Mouse (Mus musculus): ENCODE results near the gene Pkhd1. TPM values are rescaled to one million over a fixed set of nuclear protein-coding genes. Genes with fewer than 3 reads are reported as not detected.

The Pkhd1 gene
- polyA plus RNA-seq (2017; shearing (Covaris generic)) = not detected

GRCm38 (mm10) chr1:20617849-20618530, at the start of gene Pkhd1:
Pkhd1 (minus strand) TSS chr1:20618064.

Other genes with a start within 250 kb of the Pkhd1 start
- not detected for gene Il17a, start 112.8 kb upstream of the Pkhd1 start, polyA plus RNA-seq (2017; shearing (Covaris generic))
- gene Il17f, start 172.6 kb upstream of the Pkhd1 start, polyA plus RNA-seq (2017; shearing (Covaris generic)) = not detected
- gene Mcm3, start 202.2 kb upstream of the Pkhd1 start, polyA plus RNA-seq (2017; shearing (Covaris generic)) = 78.2 TPM

All from inflammation-experienced regulatory T-cells, adult 16 weeks (primary cell).